Mouse (Mus musculus) embryonic fibroblast, embryonic 13.5 days (primary cell): Measurements from ENCODE around the gene Lima1. TPM values are rescaled to one million over a fixed set of nuclear protein-coding genes. Genes with fewer than 3 reads are reported as not detected.
"Not testable (repeated sequence)": the region's sequence is repeated elsewhere in the genome, so short reads cannot be mapped to it uniquely, and the experiment has no call there.

ENCODE experiments used
- H3K27ac ChIP-seq: 2 replicates; pipeline ENCODE4 v1.5.1; 2012; ENCODE audit warnings: low read length, control low read depth, inconsistent platforms; ENCODE audit not compliant: insufficient read depth
- H3K4me1 ChIP-seq: 2 replicates; pipeline ENCODE4 v1.6.1; 2011; ENCODE audit warnings: low read length; ENCODE audit not compliant: control insufficient read depth, insufficient read depth
- H3K4me3 ChIP-seq: 2 replicates; pipeline ENCODE4 v1.5.1; 2011; ENCODE audit warnings: mild to moderate bottlenecking, control low read depth, low read length; ENCODE audit not compliant: insufficient read depth
- CTCF ChIP-seq: IDR thresholded peaks from 2 replicates; pipeline ENCODE4 v1.5.1; 2011; ENCODE audit warnings: mild to moderate bottlenecking, control low read depth, low read length, moderate library complexity, borderline replicate concordance; ENCODE audit not compliant: insufficient read depth
- POLR2A ChIP-seq: IDR thresholded peaks from 2 replicates; pipeline ENCODE4 v1.6.1; 2011; ENCODE audit warnings: low read depth, mild to moderate bottlenecking, control low read depth, low read length, moderate library complexity
- polyA plus RNA-seq: library from polyadenylated mRNA; stranded (reverse); fragments of >200 nt; gene quantifications from 2 replicates; pipeline ENCODE4 v1.2.4, GENCODE M21; 2011; ENCODE audit warnings: low read depth; ENCODE audit not compliant: missing spikeins, insufficient read length

Gene Lima1
- polyA plus RNA-seq, 1 experiment = 172 TPM

DNA sequence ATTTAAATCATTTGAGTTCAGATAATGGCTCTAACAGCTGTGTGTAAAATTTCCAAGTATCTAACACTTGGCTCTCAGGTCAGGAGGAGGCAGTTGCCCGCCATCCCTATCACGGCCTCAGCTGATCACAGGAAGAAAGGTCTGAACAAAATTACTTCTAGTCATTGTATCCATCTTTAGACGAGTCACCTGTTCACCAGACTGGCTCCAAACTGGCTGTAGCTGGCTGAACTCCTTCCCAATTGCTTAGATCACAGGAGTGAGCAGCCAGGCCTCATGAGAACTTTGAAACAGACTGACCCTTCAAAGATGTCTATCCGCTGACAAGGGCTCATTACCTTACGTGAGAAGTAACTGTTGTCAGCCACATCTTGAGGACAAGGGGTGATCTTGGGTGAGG lies 28.0 kb upstream of the Lima1 start:
- Histone ChIP-seq H3K4me3 (no peak overlapping the region), H3K27ac (no peak overlapping the region), H3K4me1 (no peaks in the 10 kb centered on the region)
- TF ChIP-seq POLR2A = no peak

- H3K4me3 ChIP-seq = no peak overlapping the region
- no peak overlapping the region for H3K27ac ChIP-seq
- no peak for TF ChIP-seq POLR2A
- H3K4me1 ChIP-seq = no peaks in the 10 kb centered on the region
These were observed 27.5 kb upstream of the Lima1 start for GRCm38 (mm10) chr15:99902786-99903185.

DNA sequence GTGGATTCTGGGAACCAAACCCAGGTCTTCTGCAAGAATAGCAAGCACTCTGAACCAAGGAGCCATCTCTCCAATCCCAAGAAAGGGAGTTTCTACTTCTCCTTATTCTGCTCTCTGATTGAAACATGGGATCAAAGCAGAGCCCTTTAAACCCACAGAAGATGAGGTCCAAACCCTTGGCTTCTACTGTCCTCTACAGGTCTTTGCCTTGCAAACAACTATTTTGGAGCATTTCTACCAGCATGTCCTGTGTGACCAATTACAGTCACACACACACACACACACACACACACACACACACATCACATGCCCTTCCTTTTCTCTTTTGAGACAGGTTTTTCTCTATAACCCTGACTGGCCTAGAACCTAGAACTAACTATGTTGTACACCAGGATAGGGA lies 21.4 kb upstream of the Lima1 start:
- TF ChIP-seq POLR2A = no peak
- no peak for TF ChIP-seq CTCF
- Histone ChIP-seq H3K4me3 (no peak overlapping the region), H3K27ac (no peak overlapping the region), H3K4me1 (no peaks in the 10 kb centered on the region)

DNA sequence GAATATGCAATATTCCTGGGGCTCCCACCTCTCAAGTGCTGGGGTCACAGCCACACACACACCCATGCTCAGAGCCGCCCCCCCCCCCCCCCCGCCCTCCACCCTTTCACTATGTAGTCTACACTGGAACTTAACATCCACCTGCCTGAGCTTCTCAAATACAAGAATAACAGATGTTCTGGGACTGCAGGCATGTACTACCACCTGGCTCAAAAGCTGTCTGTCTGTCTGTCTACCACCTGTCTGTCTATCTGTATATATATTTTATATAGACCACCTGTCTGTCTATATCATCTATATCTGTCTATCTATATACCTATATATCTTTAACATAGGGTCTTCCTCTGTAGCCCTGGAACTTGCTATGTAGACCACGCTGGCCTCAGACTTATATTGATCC lies 16.1 kb upstream of the Lima1 start:
- no peak overlapping the region for H3K4me3 ChIP-seq
- H3K27ac ChIP-seq = no peak overlapping the region
- no peak for TF ChIP-seq POLR2A
- no peak for TF ChIP-seq CTCF
- H3K4me1 ChIP-seq = peaks cover 7% of the 10 kb centered on the region

- Histone ChIP-seq H3K27ac (no peak overlapping the region; the same call in 1 of the 2 replicates), H3K4me1 (peaks cover 7% of the 10 kb centered on the region), H3K4me3 (no peak overlapping the region)
- TF ChIP-seq CTCF = no peak
- TF ChIP-seq POLR2A = no peak
These were observed 15.4 kb upstream of the Lima1 start for GRCm38 (mm10) chr15:99890412-99891236.

DNA sequence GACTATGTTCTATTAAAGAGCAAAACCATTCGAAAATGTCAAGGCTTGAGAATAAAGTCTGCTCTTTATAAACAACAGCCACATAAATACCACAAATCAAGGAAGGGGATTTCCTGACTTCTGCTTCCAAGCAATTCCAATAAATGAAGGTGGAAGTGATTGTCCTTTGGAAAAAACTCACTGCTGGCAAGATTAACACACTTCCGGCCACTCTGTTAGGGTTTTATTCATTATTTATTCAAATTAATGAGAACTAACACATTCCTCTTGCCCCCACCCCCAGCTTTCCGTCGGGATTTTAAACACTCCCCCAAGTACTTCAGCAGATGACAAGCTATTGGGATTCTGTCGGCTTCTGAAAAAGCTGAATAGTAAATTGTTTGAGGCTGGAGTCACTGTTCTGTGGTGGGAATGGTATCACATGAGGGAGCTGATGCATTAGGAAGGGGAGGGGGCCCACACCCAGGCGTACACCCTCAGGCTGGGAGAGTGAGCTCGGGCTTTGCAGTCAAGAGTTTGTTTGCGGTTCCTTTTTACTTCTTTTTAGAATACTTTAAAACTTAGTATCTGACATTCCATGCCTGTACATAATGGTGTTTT lies 14.1 kb upstream of the Lima1 start:
- TF ChIP-seq POLR2A = no peak
- TF ChIP-seq CTCF = no peak
- no peak overlapping the region for H3K4me3 ChIP-seq
- H3K4me1 ChIP-seq = peaks cover 7% of the 10 kb centered on the region
- H3K27ac ChIP-seq = peak overlapping the region; percentile 88

DNA sequence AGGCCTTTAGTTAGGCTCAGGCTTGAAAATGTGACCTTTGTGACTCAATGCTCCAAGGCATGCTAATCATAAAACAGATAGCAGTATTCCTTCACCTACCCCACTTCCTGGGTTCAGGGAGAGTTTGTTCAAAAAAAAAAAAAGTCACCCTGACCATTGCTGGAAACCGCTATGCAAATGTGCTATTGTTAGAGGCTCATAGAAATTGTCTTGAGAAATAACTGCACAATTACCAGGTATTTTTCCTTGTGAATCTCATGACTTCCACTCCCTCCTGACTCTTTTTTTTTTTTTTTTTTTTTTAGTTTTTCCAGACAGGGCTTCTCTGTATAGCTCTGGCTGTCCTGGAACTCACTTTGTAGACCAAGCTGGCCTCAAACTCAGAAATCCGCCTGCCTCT lies 11.9 kb upstream of the Lima1 start:
- not testable (repeated sequence) for H3K4me3 ChIP-seq, H3K27ac ChIP-seq

DNA sequence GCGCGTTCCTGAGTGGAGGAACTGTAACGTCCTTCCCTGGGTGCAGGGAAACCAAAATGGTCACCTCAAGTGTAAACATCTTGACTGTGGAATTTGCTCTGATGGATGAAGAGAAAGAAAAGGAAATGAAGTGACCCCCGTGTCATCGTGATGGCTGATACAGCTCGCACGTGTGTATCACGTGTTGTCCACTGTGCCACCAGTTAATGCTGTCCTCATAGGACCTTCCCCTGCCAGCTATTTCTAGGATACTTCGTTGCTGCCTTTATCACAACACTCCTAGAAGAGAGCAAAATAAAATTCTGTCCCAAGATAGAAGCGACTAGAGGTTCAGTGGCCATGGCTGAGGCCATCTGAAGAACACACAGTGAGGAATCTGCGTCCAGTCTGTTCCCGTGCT lies 8.8 kb upstream of the Lima1 start:
- TF ChIP-seq POLR2A = no peak
- no peak for TF ChIP-seq CTCF
- Histone ChIP-seq H3K4me1 (peaks cover 7% of the 10 kb centered on the region), H3K4me3 (no peak overlapping the region)

More for the DNA sequence above, 11.9 kb upstream of the Lima1 start:
- H3K4me1 ChIP-seq = not testable (repeated sequence)

GRCm38 (mm10) chr15:99878541-99878940 lies 3.3 kb upstream of the Lima1 start:
- H3K4me3 ChIP-seq = no peak overlapping the region
- TF ChIP-seq CTCF (no peak), POLR2A (no peak)
- H3K4me1 ChIP-seq = 0 out of 2 replicates have a peak, but pooled peaks cover 5% of the 10 kb centered on the region

More for the DNA sequence above, 8.8 kb upstream of the Lima1 start:
- H3K27ac ChIP-seq = no peak overlapping the region

DNA sequence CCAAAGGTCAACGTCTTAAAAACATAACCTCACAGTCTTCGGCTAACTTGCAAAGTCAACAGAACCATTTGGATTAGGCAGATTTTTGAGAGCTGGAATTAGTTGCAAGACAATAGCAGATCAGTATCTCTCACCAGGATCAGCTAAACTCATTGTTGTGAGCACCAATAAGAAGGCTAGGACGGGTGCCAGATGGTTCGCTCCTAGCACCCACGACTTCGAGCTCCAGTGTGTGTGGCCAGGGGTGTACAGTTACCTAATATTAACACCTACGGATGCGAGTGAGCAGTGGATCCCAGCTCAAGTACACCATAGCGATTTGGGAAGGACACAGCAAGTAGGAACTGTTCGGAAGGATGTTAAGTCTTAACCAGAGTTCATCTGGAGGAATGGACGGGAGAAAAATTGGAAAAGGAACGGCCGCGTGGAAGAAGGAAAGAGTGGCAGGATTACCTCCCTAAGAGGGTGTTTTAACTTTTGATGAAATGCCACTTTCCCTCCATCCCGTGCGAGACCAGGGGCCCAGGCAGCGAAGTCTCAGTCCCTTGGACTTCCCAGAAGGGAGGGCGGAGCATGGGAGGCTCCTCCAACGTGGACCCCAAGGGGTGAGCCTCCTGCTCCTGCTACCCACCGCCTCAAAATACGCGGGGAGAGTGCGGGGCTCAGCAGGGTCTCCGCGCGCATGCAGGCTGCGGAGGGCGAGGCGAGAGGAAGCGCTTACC lies 483 bp downstream of the Lima1 start:
- peak overlapping the region; percentile 59 for H3K4me3 ChIP-seq
- no peak overlapping the region for H3K27ac ChIP-seq
- TF ChIP-seq CTCF (no peak), POLR2A (no peak)
- 0 out of 2 replicates have a peak, but pooled peaks cover 5% of the 10 kb centered on the region for H3K4me1 ChIP-seq

More at GRCm38 (mm10) chr15:99878541-99878940, 3.3 kb upstream of the Lima1 start:
- no peak overlapping the region for H3K27ac ChIP-seq
